Mouse (Mus musculus) testis, adult 2 months (tissue): ENCODE results near the gene Pear1. TPM values are rescaled to one million over a fixed set of nuclear protein-coding genes. Genes with fewer than 3 reads are reported as not detected.
"Not testable (repeated sequence)": the region's sequence is repeated elsewhere in the genome, so short reads cannot be mapped to it uniquely, and the experiment has no call there.

Experiments used
- H3K27ac ChIP-seq: fragments of 200-500 bp; 2 replicates; pipeline ENCODE4 v1.5.1; 2012; ENCODE audit warnings: low read depth, low read length; ENCODE audit not compliant: control insufficient read depth, insufficient read depth
- H3K27me3 ChIP-seq: fragments of 200-500 bp; 2 replicates; pipeline ENCODE4 v1.6.1; 2012; ENCODE audit warnings: mild to moderate bottlenecking, low read length, moderate library complexity; ENCODE audit not compliant: control insufficient read depth, insufficient read depth
- H3K36me3 ChIP-seq: fragments of 200-500 bp; 2 replicates; pipeline ENCODE4 v1.6.1; 2012; ENCODE audit warnings: mild to moderate bottlenecking, low read length; ENCODE audit not compliant: control insufficient read depth, insufficient read depth
- H3K4me1 ChIP-seq: fragments of 200-500 bp; 2 replicates; pipeline ENCODE4 v1.6.1; 2012; ENCODE audit warnings: low read length; ENCODE audit not compliant: control insufficient read depth, insufficient read depth
- H3K4me3 ChIP-seq: fragments of 200-500 bp; 2 replicates; pipeline ENCODE4 v1.5.1; 2012; ENCODE audit warnings: low read depth, mild to moderate bottlenecking, low read length, moderate library complexity, mixed read lengths; ENCODE audit not compliant: control insufficient read depth
- CTCF ChIP-seq: fragments of 200-500 bp; IDR thresholded peaks from 2 replicates; pipeline ENCODE4 v1.5.1; 2012; ENCODE audit warnings: low read depth, mild to moderate bottlenecking, inconsistent platforms, low read length, moderate library complexity; ENCODE audit not compliant: control insufficient read depth, insufficient read depth, insufficient replicate concordance
- POLR2A ChIP-seq: fragments of 200-500 bp; IDR thresholded peaks from 2 replicates; pipeline ENCODE4 v1.6.1; 2012; ENCODE audit warnings: low read depth, mild to moderate bottlenecking, inconsistent platforms, low read length, moderate library complexity; ENCODE audit not compliant: control insufficient read depth
- polyA plus RNA-seq: library from polyadenylated mRNA; depleted of rRNA; stranded (reverse); fragments of >200 nt; gene quantifications from 2 replicates; pipeline ENCODE4 v1.2.3, GENCODE M21; 2012; rRNA removed

The Pear1 gene
- polyA plus RNA-seq, result 4.1 and 4.3 TPM in 2 replicates

- H3K4me3 ChIP-seq, H3K36me3 ChIP-seq, H3K4me1 ChIP-seq, H3K27ac ChIP-seq, H3K27me3 ChIP-seq: not testable (repeated sequence)
These were observed at the start of gene Pear1 for GRCm38 (mm10) chr3:87824206-87824605. Gene Pear1 (minus strand): TSS chr3:87824306.

- not testable (repeated sequence) for H3K27ac ChIP-seq, H3K4me3 ChIP-seq, H3K27me3 ChIP-seq, H3K36me3 ChIP-seq, H3K4me1 ChIP-seq
These were observed 40.0 kb upstream of the Pear1 start for GRCm38 (mm10) chr3:87864111-87864510.

GRCm38 (mm10) chr3:87859813-87860212 lies 35.7 kb upstream of the Pear1 start:
- no peak for TF ChIP-seq POLR2A
- peak; percentile 50; the same call in 1 of the 2 replicates for TF ChIP-seq CTCF
- peaks cover 2% of the 10 kb centered on the region; the same call in 1 of the 2 replicates for H3K36me3 ChIP-seq
- no peaks in the 10 kb centered on the region for H3K4me1 ChIP-seq
- H3K27me3 ChIP-seq, result no peaks in the 10 kb centered on the region
- H3K4me3 ChIP-seq, result no peak overlapping the region
- no peak overlapping the region for H3K27ac ChIP-seq

- TF ChIP-seq POLR2A (no peak), CTCF (no peak)
- Histone ChIP-seq H3K27ac (no peak overlapping the region), H3K4me3 (no peak overlapping the region), H3K36me3 (peaks cover 2% of the 10 kb centered on the region; the same call in 1 of the 2 replicates), H3K27me3 (no peaks in the 10 kb centered on the region), H3K4me1 (no peaks in the 10 kb centered on the region)
These were observed 33.6 kb upstream of the Pear1 start for GRCm38 (mm10) chr3:87857666-87858065.

GRCm38 (mm10) chr3:87855936-87856335 lies 31.8 kb upstream of the Pear1 start:
- no peaks in the 10 kb centered on the region for H3K4me1 ChIP-seq
- H3K4me3 ChIP-seq, result no peak overlapping the region
- H3K27me3 ChIP-seq, result no peaks in the 10 kb centered on the region
- no peak for TF ChIP-seq CTCF
- no peak for TF ChIP-seq POLR2A
- no peak overlapping the region for H3K27ac ChIP-seq
- no peaks in the 10 kb centered on the region for H3K36me3 ChIP-seq

- Histone ChIP-seq H3K4me1 (no peaks in the 10 kb centered on the region), H3K27me3 (no peaks in the 10 kb centered on the region), H3K27ac (no peak overlapping the region), H3K4me3 (no peak overlapping the region), H3K36me3 (no peaks in the 10 kb centered on the region)
- TF ChIP-seq CTCF (no peak), POLR2A (no peak)
These were observed 30.9 kb upstream of the Pear1 start for GRCm38 (mm10) chr3:87854795-87855568.

GRCm38 (mm10) chr3:87849117-87849516 lies 25.0 kb upstream of the Pear1 start:
- Histone ChIP-seq H3K36me3 (no peaks in the 10 kb centered on the region), H3K4me1 (peaks cover 7% of the 10 kb centered on the region; the same call in 1 of the 2 replicates), H3K4me3 (no peak overlapping the region), H3K27me3 (no peaks in the 10 kb centered on the region), H3K27ac (no peak overlapping the region)
- TF ChIP-seq POLR2A (no peak), CTCF (no peak)

GRCm38 (mm10) chr3:87847680-87848079 lies 23.6 kb upstream of the Pear1 start:
- no peaks in the 10 kb centered on the region for H3K27me3 ChIP-seq
- no peak overlapping the region for H3K4me3 ChIP-seq
- TF ChIP-seq POLR2A, result no peak
- no peak for TF ChIP-seq CTCF
- no peak overlapping the region for H3K27ac ChIP-seq
- H3K4me1 ChIP-seq, result peaks cover 7% of the 10 kb centered on the region; the same call in 1 of the 2 replicates
- no peaks in the 10 kb centered on the region for H3K36me3 ChIP-seq
